Mouse (Mus musculus): ENCODE measurements at regions not wholly inside any gene's neighbourhood (a gene's known extent, or its start where the extent isn't known, plus 50 kb on each side); places are given as distances from the start of the nearest gene placed in this dataset.

GRCm38 (mm10) chr7:70834787-70835461 is 468.4 kb upstream of the Nr2f2 start:
- intact Hi-C loops (cut with DNase I), result no loop called here

- intact Hi-C loops (cut with DNase I), result no loop called here
Observed at GRCm38 (mm10) chr7:70828486-70829195, 462.1 kb upstream of the Nr2f2 start.

GRCm38 (mm10) chr7:70826074-70826473 is 459.5 kb upstream of the Nr2f2 start:
- intact Hi-C loops (cut with DNase I), result no loop called here

DNA sequence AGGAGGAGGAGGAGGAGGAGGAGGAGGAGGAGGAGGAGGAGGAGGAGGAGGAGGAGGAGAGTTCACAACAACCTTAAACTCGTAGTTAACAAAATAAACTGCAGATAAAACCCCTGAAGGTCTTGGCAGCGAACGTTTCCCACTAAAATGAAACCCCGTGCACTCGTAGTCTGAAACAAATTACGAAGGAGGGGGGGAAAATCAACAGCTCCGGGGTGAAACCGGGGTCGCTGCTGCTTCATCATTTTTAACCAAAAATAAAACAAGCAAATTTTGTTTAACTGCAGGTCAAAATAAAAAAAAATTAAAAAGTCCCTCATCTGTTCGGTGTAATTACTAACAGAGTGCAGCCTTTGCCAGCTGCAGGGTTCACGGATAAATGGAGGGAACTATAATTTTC is 456.5 kb upstream of the Nr2f2 start:
- intact Hi-C loops (cut with DNase I), result no loop called here

- intact Hi-C loops (cut with DNase I), result no loop called here
Observed at GRCm38 (mm10) chr7:70822310-70822821, 455.8 kb upstream of the Nr2f2 start.

DNA sequence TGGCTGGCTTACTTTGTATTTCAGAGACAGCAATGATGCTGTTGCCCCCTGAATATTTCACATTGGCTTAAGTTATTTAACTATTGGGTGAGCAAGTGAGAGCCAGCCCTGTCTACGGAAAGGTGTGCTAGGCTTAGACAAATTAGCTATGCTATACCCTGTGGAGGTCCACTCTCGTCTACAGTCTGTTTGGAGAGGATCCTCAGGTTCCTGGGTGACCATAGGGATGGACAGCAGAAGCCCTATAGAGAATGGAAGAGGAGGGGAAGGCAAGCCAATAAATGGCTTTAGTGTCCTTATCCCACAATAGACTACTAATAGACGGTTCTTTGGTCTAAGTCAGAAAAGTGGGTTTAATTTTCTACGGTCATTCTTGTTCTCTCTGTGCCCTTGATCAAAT is 455.3 kb upstream of the Nr2f2 start:
- intact Hi-C loops (cut with DNase I), result no loop called here

DNA sequence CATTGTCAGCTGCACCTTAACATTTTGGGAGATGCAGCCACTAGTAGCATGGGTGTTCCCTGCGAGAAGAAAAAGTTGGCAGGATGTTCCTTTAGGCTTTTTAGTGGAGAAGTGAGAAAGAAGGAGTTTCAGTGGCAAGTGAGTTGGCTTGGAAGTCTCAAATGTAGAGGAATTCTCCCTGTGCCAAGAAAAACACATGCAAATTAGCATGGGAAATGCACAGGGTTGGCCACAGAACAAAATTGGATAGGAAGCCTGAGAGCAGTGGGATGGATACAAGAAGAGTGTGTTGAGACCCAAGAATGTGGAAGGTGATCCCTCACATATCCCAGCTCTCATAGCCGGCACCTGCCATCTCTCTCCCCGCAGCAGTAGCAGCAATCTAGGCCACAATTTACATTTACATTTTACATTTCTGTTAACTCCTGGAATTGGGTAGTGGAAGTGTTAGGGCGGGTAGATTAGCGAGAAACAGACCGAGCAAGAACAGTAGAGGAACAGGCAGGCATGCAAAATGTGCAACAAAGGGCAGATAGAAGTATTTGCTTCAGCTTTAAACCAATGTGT is 450.9 kb upstream of the Nr2f2 start:
- intact Hi-C loops (cut with DNase I), result no loop called here

DNA sequence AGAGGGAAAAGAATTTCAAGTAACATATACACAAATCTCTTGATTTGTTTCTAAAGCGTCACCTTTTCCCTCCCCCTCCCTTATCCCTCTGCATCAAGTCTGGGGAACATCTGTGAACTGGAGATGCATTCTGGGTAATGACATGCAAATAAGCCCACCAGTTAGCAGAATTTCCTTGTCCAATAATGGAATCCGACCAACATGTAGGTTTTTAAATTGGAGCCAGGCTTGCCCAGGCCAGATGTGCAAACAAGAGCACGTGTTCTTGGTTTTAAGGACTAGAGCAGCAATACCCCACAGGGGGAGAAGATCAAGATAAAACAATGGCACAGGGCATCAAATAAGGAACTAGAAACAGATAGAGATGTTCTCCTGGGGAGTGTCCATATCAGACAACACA is 447.9 kb upstream of the Nr2f2 start:
- intact Hi-C loops (cut with DNase I), result no loop called here

DNA sequence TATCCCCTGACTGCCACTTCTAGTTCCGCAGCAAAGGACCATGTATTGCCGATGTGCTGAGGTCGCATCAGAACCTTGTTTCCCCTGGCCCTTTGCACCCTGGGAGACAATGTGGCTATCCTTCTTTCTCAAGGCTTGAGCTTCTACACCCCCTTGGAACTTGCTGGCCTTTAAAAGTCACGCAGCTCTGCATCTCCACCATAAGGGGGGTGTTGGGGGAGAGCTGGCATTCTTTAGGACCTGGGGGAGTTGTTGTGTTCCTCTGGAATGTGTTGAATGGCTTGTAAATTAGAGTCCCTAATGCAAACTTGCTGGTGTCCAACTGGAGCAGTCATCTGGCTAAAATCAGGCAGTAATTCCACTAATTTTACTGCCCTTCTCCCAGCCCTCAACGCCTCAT is 446.6 kb upstream of the Nr2f2 start:
- intact Hi-C loops (cut with DNase I), result no loop called here

GRCm38 (mm10) chr7:70810411-70811090 is 444.0 kb upstream of the Nr2f2 start:
- intact Hi-C loops (cut with DNase I), result no loop called here

GRCm38 (mm10) chr7:70804281-70804680 is 437.7 kb upstream of the Nr2f2 start:
- intact Hi-C loops (cut with DNase I), result no loop called here

- intact Hi-C loops (cut with DNase I), result no loop called here
Observed at GRCm38 (mm10) chr7:70799976-70800375, 433.4 kb upstream of the Nr2f2 start.

- intact Hi-C loops (cut with DNase I), result no loop called here
Observed at GRCm38 (mm10) chr7:70799031-70799766, 432.7 kb upstream of the Nr2f2 start.

DNA sequence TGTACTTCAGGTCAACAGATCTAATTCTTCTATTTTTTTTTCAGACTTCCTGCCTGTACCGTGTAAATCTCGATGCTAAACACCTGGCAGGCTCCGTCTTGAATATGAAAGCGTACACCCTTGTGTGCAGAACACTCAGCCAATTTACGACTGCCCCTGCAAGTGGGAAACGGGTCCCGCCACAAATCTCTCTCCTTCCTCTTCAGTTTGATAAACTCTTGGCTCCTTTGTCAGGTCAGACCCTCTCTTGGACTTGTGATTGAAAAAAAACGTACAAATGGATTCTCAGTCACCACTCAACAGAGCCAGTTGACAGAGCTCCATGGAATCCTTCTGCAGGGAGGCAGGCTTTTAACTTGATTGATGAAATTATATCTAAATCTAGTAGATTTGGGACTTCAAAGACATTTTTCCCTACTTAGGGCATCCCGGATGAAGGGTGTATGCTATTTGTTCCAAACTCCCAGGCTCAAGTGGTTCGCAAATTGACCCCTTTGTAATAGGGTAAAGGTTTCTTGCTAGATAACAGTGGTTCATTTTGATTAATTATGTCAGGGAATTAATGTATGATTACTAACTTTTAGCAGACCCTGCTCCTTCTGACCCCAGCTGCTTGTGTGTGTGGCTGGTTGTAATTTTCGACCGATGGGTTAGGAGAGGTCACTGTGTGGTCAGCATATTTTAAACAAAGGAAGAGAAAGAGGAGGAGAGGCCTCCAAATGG is 429.7 kb upstream of the Nr2f2 start:
- intact Hi-C loops (cut with DNase I), result no loop called here

DNA sequence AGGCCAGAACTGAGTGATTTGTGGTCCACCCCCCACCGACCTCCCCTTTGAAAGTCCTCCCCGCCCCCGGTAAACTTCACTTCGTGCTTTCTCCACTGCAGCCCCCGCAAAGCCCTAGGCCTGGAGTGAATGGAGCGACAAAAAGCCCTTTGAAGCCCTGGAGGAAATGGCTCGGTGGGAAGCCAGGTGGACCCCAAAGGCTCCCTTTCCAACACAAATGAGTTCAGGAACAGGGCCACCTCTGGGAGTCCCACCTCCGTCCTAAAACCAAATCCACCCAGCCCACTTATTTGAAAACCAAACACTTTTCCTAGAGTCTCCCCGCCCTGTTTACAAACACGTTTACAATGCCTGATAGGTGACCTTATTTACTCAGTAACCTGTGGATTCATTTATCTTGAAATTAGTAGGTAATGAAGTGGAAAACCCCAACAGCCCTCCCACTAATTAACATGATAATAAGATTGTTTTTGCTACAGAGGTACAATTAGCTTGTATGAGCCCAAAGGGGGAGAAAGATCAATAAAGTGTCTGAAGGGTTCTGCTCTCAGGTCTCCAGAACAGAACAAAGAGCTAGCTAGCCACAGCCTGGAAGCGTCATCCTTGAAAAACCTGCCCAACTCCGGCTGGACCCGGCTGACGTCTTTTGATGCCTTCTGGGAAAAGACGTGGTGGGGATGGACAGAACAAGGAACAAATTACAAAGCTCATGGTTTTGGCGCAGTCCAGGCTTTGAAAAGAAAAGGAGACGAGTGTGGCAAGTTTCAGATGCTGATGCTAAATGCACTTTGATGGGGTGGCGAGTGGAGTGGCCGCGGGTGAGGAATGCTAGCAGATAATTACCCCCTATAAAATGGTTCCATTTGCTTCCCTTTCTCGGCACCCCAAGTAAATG is 422.6 kb upstream of the Nr2f2 start:
- intact Hi-C loops (cut with DNase I), result no loop called here

GRCm38 (mm10) chr7:70787966-70788365 is 421.4 kb upstream of the Nr2f2 start:
- intact Hi-C loops (cut with DNase I), result no loop called here

DNA sequence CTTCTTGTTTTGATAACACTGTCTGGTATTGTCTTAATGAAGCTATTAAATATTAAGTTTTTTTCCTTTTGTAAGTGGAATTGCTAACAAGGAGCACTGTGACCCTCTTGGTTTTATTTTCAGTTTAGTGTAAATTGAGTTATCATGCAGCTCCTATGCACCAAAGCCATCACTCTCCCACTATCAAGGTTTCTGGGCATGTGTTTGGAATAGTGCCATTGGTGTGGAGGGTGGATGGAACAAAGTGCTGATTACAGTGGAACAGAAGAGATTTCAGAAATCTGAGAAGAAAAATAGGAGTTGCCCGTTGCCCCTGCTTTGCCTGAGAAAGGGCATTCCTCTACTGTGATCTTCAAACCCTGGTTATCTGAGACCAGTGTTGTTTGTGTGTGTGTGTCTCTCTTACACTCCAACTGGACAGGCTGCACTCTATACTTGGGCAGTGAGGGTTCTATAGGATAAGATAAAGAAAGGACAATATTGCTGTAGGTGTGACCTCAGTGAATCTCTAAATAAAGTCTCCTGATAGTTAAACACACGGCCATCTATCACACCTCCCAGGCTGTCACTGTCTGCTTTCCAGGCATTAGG is 414.3 kb upstream of the Nr2f2 start:
- intact Hi-C loops (cut with DNase I), result no loop called here

- intact Hi-C loops (cut with DNase I), result no loop called here
Observed at GRCm38 (mm10) chr7:70777763-70778162, 411.2 kb upstream of the Nr2f2 start.

GRCm38 (mm10) chr7:70769655-70770054 is 403.1 kb upstream of the Nr2f2 start:
- intact Hi-C loops (cut with DNase I), result no loop called here

All from adrenal gland (tissue).